Mouse (Mus musculus): ENCODE measurements around the gene Gh.
"Not testable (repeated sequence)": the region's sequence is repeated elsewhere in the genome, so short reads cannot be mapped to it uniquely, and the experiment has no call there.

Gene Gh

DNA sequence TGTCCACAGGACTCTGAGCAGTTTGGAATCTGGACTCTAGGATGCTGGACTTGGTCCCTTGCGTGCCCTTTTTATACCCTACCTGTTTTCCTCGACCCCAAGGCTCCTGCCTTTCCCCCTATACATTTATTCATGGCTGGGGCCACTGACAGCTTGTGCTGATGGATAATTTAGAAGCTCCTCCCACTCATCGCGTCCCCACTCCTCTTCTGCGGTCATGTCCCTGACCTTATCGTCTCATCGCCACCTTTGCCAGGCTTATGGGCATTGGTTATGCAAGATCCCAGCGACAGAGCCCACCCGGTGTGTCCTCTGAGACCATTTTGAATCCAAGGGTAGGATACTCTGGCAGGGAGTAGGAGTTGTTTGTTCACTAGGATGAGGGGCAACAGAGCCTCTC, at the start of gene Gh:
TSS of gene Gh (minus strand) at position 101 of the 400 bp plus-strand sequence.
- no peak for DNase-seq (ENCODE audit: low read depth, low spot score)

DNA sequence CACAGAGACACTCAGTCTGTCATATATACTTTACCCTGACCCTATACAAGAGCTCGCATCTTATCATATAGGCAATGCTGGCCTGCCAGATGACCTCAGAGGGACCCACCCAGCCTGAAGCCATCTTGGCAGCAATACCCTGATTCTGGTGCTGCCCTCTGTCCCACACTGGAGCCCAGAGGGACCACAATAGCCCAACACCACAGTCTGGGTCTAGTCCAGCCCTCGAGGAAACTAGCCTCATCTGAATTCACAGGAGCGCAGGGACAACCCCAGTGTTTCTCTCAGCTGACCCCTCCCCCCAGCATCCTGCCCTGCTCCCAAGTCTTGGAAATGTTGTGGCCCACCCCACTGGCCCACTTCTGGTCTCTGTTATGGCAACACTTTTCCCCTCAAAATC, 49.6 kb upstream of the Gh start:
- DNase-seq (ENCODE audit: low read depth, low spot score): no peak

DNA sequence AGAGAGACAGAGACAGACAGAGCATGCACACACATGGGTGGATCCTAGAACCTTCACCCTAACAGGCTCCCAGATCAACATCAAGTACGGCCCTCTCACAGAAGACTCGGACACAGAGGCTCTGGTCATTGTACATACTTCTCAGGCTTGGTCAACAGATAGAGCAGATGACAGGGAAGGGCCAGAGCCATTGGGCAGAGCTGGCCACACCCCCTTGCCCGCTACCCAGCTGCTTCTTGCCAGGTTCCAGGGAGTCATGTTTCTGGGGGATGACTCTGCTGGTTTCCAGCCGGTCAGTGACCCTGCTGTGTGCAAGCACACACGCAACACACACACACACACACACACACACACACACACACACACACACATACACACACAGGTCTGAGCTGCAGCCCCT, 49.2 kb upstream of the Gh start:
- no peak for DNase-seq (ENCODE audit: low read depth, low spot score)

DNA sequence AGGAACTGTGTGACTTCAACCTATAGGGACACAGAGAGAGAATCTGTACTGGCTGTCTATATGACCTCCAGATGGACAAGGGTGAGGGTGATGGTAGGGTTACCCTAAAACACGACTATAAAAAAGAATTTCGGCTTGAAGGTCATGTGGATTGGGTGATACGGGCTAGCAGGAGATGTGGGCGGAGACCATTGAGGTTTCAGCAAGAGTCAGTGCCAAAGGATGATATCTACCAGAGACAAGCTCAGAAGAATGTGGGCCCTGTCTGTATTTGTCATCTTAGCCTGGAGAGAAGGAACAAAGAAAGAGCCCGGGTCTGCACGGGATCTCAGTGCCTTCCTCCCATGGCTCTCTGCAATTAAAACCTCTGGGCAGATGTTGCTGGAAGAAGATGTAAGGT, 48.1 kb upstream of the Gh start:
- no peak for DNase-seq (ENCODE audit: low read depth, low spot score)

GRCm38 (mm10) chr11:106344910-106345309, 43.2 kb upstream of the Gh start:
- DNase-seq (ENCODE audit: low read depth, low spot score): no peak

DNA sequence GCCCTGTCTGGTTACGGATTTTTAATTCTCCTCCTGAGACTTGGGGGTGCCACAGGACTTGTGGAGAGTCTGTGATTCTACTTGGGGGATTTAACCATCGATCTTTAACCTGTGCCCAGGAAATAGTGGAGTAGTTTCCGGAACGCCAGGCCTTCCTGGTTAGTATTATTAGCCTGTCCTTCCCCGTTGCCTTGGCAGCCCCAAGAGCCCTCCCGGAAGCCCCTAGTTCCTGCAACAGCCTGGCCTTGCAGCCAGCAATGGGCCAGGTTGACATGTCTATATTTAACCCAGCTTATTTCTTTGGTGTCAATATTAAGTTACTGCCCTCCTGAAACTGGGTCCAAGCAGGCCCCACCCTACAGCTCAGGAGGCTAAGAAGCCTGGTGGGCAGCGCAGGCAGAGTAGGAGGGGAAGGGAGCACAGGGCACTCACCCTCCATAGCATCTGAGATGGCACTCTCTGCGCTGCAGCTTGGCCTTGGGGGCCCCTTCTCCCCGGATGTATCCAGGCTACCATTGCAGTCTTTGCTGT, 39.4 kb upstream of the Gh start:
- DNase-seq (ENCODE audit: low read depth, low spot score): no peak

GRCm38 (mm10) chr11:106339323-106339722, 37.7 kb upstream of the Gh start:
- DNase-seq (ENCODE audit: low read depth, low spot score): not testable (repeated sequence)

DNA sequence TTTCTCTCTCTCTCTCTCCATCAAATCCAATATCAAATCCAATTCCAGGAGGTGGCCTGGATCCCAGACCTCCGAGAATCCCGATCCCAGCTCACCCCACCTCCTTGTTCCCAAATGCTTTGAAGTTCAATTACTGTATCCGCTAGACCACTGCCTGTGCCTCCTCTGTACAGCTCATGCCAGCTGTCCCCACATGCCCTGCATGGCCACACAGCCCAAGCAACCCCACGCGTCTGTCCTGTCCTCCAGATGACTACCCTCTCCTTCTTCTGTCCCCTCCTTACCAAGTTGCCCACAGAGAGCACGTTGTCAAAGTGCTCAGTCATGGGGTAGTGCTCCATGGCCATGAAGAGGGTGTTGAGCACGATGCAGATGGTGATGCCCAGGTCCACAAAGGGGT, 37.2 kb upstream of the Gh start:
- no peak for DNase-seq (ENCODE audit: low read depth, low spot score)

- DNase-seq (ENCODE audit: low read depth, low spot score): no peak
Observed at GRCm38 (mm10) chr11:106338029-106338428, 36.4 kb upstream of the Gh start.

DNA sequence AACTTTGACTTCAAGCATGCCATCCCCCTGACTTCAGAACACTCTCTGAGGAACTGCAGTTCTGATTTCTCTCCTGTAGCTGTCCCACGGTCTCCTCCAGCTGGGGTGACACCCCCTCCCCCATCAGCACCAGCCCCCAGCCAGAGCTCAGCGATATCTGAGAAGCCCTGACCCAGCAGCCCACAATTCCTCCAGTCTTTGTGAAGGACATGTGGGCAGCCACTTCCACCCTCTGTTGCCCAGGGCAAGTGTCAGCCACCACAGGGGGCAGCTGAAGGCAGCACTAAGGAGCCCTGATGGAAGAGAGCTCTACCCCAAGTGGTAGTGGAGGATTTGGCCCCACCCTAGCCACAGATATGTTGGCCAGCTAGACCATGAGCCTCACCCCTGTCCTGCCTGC, 32.4 kb upstream of the Gh start:
- DNase-seq (ENCODE audit: low read depth, low spot score): no peak

DNA sequence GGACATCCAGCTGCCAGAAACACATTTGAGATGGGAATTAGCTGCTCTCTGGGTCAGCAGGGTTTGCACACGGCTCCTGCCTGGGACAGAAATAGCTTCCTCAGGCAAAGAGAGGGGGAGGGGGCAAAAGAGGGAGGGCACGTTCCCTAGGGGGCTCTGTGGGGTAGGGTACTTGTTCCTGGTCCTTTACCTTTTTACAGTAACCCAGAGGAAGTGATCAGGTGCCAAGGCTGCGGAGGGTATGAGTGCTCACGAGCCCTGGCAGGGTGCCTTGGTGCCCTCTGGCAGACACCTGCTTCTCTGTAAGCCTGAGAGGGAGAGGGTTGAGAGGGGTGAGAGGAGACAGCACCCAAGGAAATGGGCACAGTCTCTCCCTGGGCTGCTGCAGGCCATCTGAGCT, 30.8 kb upstream of the Gh start:
- DNase-seq (ENCODE audit: low read depth, low spot score): no peak

DNA sequence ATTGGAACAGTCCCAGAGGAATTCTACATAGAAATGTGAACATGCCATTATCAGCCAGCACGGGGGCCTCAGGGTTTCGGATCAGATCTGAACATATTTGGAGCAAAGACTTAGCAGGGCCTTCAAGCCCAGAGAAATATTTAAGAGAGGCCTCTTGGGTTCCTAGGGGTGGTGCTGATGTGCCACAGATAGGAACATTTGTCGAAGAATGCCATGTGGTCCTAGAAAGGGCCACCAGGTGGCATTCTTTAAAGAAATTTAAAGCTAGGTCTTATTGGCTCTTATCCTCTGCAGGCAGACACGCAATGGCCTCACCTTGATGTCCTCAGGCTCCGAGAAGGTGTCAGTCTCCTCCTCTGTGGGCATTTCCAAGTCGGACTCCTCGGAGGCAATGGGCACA, 28.0 kb upstream of the Gh start:
- peak; percentile 35 for DNase-seq (ENCODE audit: low read depth, low spot score)

DNA sequence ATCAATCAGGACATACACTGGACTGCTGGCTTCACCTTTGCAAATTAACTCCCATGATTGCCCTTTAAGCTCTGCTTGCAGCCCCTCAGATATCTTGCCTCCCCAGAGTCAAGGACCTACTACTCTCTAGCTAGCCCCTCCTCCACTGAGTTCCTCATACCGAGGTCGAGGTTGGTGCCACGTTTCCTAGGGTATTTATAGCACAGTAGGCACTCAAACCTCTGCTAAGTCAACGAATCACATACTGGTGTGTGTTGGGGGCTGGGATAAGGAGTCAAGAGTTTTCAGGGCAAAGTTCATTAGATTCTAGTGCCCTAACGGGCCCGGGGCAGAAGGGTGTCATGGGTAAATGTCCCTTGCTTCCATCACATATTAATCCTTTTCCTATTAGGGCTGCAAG, 27.5 kb upstream of the Gh start:
- no peak for DNase-seq (ENCODE audit: low read depth, low spot score)

- DNase-seq (ENCODE audit: low read depth, low spot score): no peak
Observed at GRCm38 (mm10) chr11:106328521-106328920, 26.9 kb upstream of the Gh start.

DNA sequence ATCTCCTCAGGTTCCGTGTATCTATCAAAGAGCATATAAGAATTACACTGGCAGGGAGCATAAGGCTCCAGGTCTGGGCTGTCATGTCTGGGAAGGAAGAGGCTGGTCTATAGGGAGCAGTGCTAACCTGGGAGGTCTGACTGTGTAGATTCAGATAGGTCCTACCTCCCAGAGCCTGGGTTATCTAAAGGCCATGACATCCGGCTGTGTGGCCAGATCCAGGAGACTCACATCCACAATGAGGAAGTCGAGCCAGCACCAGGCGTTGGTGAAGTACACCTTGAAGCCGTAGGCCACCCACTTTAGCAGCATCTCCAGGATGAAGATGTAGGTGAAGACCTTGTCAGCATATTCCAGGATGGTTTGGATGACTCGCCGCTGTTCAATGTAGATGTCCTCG, 24.8 kb upstream of the Gh start:
- DNase-seq (ENCODE audit: low read depth, low spot score): no peak

GRCm38 (mm10) chr11:106325566-106326206, 24.0 kb upstream of the Gh start:
- no peak for DNase-seq (ENCODE audit: low read depth, low spot score)

- no peak for DNase-seq (ENCODE audit: low read depth, low spot score)
Observed at GRCm38 (mm10) chr11:106324858-106325257, 23.2 kb upstream of the Gh start.

GRCm38 (mm10) chr11:106318406-106319366, 17.0 kb upstream of the Gh start:
- DNase-seq (ENCODE audit: low read depth, low spot score): peak; percentile 28

DNA sequence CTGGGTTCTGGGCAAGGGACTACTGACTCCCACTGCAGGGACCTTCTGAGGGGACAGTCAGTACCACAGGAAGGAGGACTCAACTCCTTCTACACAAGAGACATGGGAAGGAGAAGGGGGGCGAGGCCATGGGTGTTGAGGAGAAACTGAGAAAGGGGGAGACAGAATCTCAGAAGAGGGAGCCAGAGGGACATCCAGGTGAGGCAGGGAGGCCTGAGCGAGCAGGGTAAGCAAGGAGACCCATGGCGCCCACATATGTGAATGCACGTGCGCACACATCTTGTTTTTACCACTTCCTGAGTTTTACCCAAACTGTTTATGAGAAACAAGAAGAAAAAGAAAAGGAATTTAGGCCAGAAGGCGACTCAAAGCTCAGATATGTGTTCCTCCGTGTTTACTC, 16.1 kb upstream of the Gh start:
- no peak for DNase-seq (ENCODE audit: low read depth, low spot score)

GRCm38 (mm10) chr11:106316416-106316815, 14.8 kb upstream of the Gh start:
- DNase-seq (ENCODE audit: low read depth, low spot score): no peak

DNA sequence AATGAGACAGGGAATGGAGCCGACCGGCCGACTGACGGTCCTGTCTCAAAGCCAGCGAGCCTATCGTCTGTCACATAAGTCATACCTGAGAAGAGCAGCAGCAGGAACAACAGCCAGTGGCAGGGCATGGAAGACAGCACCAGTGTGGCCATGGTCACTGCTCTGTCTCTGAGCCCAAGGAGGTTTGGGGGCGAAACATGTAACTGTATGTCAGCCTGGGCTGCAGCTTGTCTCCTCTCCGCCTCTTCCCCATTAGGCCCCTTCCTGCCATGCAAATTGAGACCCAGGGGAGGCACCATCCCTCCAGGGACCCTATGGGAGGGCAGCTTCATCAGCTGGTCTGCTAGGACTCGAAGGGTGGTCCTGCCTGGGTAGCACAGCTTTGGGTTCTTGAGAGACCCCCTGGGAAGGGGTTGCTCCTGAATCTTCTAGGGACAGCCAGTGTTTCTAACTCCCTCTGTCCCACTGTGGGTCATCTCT, 12.7 kb upstream of the Gh start, which contains the start of gene Cd79b:
TSS of gene Cd79b (minus strand) at position 430 of the 480 bp plus-strand sequence.
- no peak for DNase-seq (ENCODE audit: low read depth, low spot score)

DNA sequence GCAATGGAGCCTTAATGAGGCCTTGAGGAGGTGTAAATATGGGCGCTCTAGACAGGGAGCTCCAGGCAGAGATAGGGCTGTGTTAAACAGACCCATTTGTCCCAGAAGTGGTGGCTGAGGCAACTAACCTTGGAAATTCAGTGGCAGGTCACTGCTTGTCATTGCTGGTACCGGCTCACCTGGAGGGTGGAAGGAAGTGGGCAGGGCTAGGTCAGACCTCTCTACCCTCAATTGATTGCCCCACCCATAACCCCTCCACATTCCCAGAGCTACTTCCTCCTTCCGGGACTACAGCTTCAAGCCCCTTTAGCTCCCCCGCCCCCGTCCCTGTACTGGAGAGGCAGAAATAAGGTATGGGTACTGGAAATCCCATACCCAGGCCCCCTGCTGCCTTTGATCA, 11.9 kb upstream of the Gh start:
- DNase-seq (ENCODE audit: low read depth, low spot score): no peak

DNA sequence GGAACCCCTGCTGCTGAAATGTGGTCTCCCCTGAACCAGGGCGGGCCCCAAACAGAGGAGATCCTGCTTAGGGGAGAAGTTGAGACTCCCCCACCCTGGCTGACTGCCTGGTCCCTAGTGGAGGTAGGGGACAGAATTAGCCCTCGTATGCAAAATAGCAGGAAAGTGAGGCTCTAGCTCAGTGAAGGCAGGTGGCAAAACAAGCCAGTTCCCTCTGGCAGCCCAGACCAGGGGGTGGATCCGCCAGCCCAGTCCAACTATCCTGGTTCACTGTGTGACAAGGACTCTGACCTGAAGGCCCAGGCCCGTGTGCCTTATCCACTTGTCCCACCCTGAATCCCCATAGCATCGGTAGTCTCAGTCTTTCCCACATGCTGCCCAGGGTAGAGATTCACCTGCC, 8.5 kb upstream of the Gh start:
- no peak for DNase-seq (ENCODE audit: low read depth, low spot score)

Data from telencephalon, adult 2 months (tissue).